In genomic region chr7:24968463-24968862, GRCm38 (mm10) we compare ENCODE assay signal across 25 mouse cellular contexts. TPM values are rescaled to one million over a fixed set of nuclear protein-coding genes. Genes with fewer than 3 reads are reported as not detected.
A peak's percentile ranks its signal among the peaks of the same experiment; 100 is the strongest.
DNase-seq lines count a peak whose midpoint lies in the region; ATAC-seq lines count a peak whose summit lies in the region.
"Had no signal": no experiment of that assay in that cellular context is flagged by ENCODE, and none has a peak within 500 bp of the region (broad histone marks: within the 10 kb centered on the region; RNA-seq: fewer than 3 reads in every experiment).

No protein-coding gene starts in this region.

- no peak overlapping the region for H3K4me2 ChIP-seq in midbrain, embryonic 11.5 days
- H3K4me2 ChIP-seq in midbrain, embryonic 13.5 days (replicated peaks), result no peak overlapping the region
- H3K4me2 ChIP-seq in intestine, embryonic 15.5 days (replicated peaks), result no peak overlapping the region
- H3K4me2 ChIP-seq: embryonic facial prominence, embryonic 15.5 days; heart, embryonic 13.5 days; hindbrain, embryonic 12.5 days had no signal

- 70% methylated on average over 6 of the region's 6 CpGs for WGBS in midbrain, embryonic 11.5 days
- WGBS in midbrain, embryonic 13.5 days, result 72% methylated on average over 6 of the region's 6 CpGs
- WGBS in intestine, embryonic 15.5 days, result 77% methylated on average over 6 of the region's 6 CpGs

- H3K36me3 ChIP-seq in midbrain, embryonic 11.5 days (ENCODE audit: control insufficient read depth, insufficient read depth, low read length), result no peaks in the 10 kb centered on the region; the same call in 1 of the 2 replicates
- peaks cover 9% of the 10 kb centered on the region for H3K36me3 ChIP-seq in midbrain, embryonic 13.5 days
- peaks cover 3% of the 10 kb centered on the region; the same call in 1 of the 2 replicates for H3K36me3 ChIP-seq in intestine, embryonic 15.5 days
- H3K36me3 ChIP-seq: forebrain, embryonic 10.5 days had no signal

- peaks cover 5% of the 10 kb centered on the region; the same call in 1 of the 2 replicates for H3K4me1 ChIP-seq in midbrain, embryonic 11.5 days (ENCODE audit: control insufficient read depth, insufficient read depth, low read length)
- H3K4me1 ChIP-seq in midbrain, embryonic 13.5 days (replicated peaks), result peaks cover 13% of the 10 kb centered on the region
- H3K4me1 ChIP-seq in intestine, embryonic 15.5 days (replicated peaks), result 0 out of 2 replicates have a peak, but pooled peaks cover 4% of the 10 kb centered on the region

- no peaks in the 10 kb centered on the region for H3K27me3 ChIP-seq in midbrain, embryonic 11.5 days (ENCODE audit: control insufficient read depth, insufficient read depth, low read length)
- no peaks in the 10 kb centered on the region for H3K27me3 ChIP-seq in midbrain, embryonic 13.5 days
- H3K27me3 ChIP-seq in intestine, embryonic 15.5 days (replicated peaks), result no peaks in the 10 kb centered on the region
- H3K27me3 ChIP-seq: embryonic facial prominence, embryonic 15.5 days; heart, embryonic 13.5 days; hindbrain, embryonic 12.5 days had no signal

- no peak for ATAC-seq in midbrain, embryonic 11.5 days (ENCODE audit: low FRiP score)
- no peak for ATAC-seq in midbrain, embryonic 13.5 days
- ATAC-seq in intestine, embryonic 15.5 days, result no peak
- ATAC-seq: CD4-positive, CD25-positive, alpha-beta regulatory T cell, adult 4 months; forebrain, embryonic 14.5 days; hindbrain, embryonic 16.5 days; inflammation-experienced regulatory T-cells, adult 6 months had no signal

- H3K9me3 ChIP-seq in midbrain, embryonic 11.5 days (ENCODE audit: control insufficient read depth, low read length), result no peaks in the 10 kb centered on the region
- H3K9me3 ChIP-seq in midbrain, embryonic 13.5 days, result no peaks in the 10 kb centered on the region
- H3K9me3 ChIP-seq in intestine, embryonic 15.5 days, result no peaks in the 10 kb centered on the region
- H3K9me3 ChIP-seq: embryonic facial prominence, embryonic 15.5 days; forebrain, embryonic 10.5 days; heart, embryonic 13.5 days; hindbrain, embryonic 12.5 days had no signal

- DNase-seq in cerebellum, adult 8-10 months, result peak; percentile 45
- DNase-seq in cerebellum, adult 9-10 months, result no peak
- DNase-seq in midbrain, embryonic 11.5 days (ENCODE audit: low spot score, missing footprints), result peak; percentile 82
- peak; percentile 24 for DNase-seq in NIH3T3 (ENCODE audit: low read depth)
- DNase-seq in urinary bladder, postnatal 36 days (ENCODE audit: low spot score in 2 of 2), result no peak
- DNase-seq: adrenal gland, adult 2 months; adrenal gland, postnatal 25 days; B cell, adult 2 months; embryo, embryonic 11 days; gastrocnemius, postnatal 36 days; heart, postnatal 4 days; kidney, adult 11 months; kidney, adult 9 months had no signal

- H3K27ac ChIP-seq in midbrain, embryonic 11.5 days (ENCODE audit: low read depth, low read length), result no peak overlapping the region
- H3K27ac ChIP-seq in midbrain, embryonic 13.5 days, result no peak overlapping the region
- no peak overlapping the region for H3K27ac ChIP-seq in intestine, embryonic 15.5 days
- H3K27ac ChIP-seq: embryonic facial prominence, embryonic 15.5 days; forebrain, embryonic 10.5 days; heart, embryonic 13.5 days; hindbrain, embryonic 12.5 days had no signal

- no peak overlapping the region for H3K9ac ChIP-seq in midbrain, embryonic 11.5 days (ENCODE audit: low read length)
- H3K9ac ChIP-seq in midbrain, embryonic 13.5 days (replicated peaks), result no peak overlapping the region
- no peak overlapping the region for H3K9ac ChIP-seq in intestine, embryonic 15.5 days
- H3K9ac ChIP-seq: embryonic facial prominence, embryonic 15.5 days; heart, embryonic 13.5 days; hindbrain, embryonic 12.5 days had no signal

- H3K4me3 ChIP-seq in midbrain, embryonic 11.5 days (ENCODE audit: low read depth, low read length), result no peak overlapping the region
- no peak overlapping the region for H3K4me3 ChIP-seq in midbrain, embryonic 13.5 days (replicated peaks)
- H3K4me3 ChIP-seq in intestine, embryonic 15.5 days (replicated peaks), result no peak overlapping the region
- H3K4me3 ChIP-seq: embryonic facial prominence, embryonic 15.5 days; erythroblast, embryonic 14.5 days; forebrain, embryonic 10.5 days; heart, embryonic 13.5 days; hindbrain, embryonic 12.5 days had no signal

RNA-seq across cellular contexts. Expression of gene Rabac1, which starts 4.1 kb away (rescaled TPM):
- polyA plus RNA-seq in midbrain, embryonic 11.5 days (2014; fragmentation: Nextera tagmentation; extraction: Ambion mirVana), result 108 and 110 TPM in 2 replicates
- polyA plus RNA-seq in midbrain, embryonic 13.5 days (2015; fragmentation: Nextera tagmentation; extraction: Ambion mirVana), result 171 and 176 TPM in 2 replicates
- 123 and 157 TPM in 2 replicates for polyA plus RNA-seq in intestine, embryonic 15.5 days (2015; fragmentation: Nextera tagmentation; extraction: Ambion mirVana)

RNA-seq across cellular contexts. Expression of gene Gm4881, which starts 24.2 kb away (rescaled TPM):
- 2.0 and 2.2 TPM in 2 replicates for polyA plus RNA-seq in midbrain, embryonic 11.5 days (2014; fragmentation: Nextera tagmentation; extraction: Ambion mirVana)
- 5.7 and 6.4 TPM in 2 replicates for polyA plus RNA-seq in midbrain, embryonic 13.5 days (2015; fragmentation: Nextera tagmentation; extraction: Ambion mirVana)
- polyA plus RNA-seq in intestine, embryonic 15.5 days (2015; fragmentation: Nextera tagmentation; extraction: Ambion mirVana), result not detected in 2 replicates
- polyA plus RNA-seq: adrenal gland, adult 2 months; CD4-positive, CD25-positive, alpha-beta regulatory T cell, adult 4 months; embryonic facial prominence, embryonic 15.5 days; erythroblast, embryonic 14.5 days; forebrain, embryonic 10.5 days; heart, embryonic 13.5 days; heart, postnatal 0 days; inflammation-experienced regulatory T-cells, adult 6 months had no signal

RNA-seq across cellular contexts. Expression of gene Atp1a3, which starts 37.3 kb away (rescaled TPM):
- polyA plus RNA-seq in midbrain, embryonic 11.5 days (2014; fragmentation: Nextera tagmentation; extraction: Ambion mirVana), result 34.4 and 36.0 TPM in 2 replicates
- polyA plus RNA-seq in midbrain, embryonic 13.5 days (2015; fragmentation: Nextera tagmentation; extraction: Ambion mirVana), result 189 and 195 TPM in 2 replicates
- 3.8 TPM in 2 replicates for polyA plus RNA-seq in intestine, embryonic 15.5 days (2015; fragmentation: Nextera tagmentation; extraction: Ambion mirVana)

Comparison
In these comparisons a context has a peak if more than half of its experiments do, and no peak if none do; other contexts are left out.
1. DNase-seq: peak in cerebellum, adult 8-10 months (single experiment), midbrain, embryonic 11.5 days (single experiment) and NIH3T3 (single experiment); none in cerebellum, adult 9-10 months (single experiment) and urinary bladder, postnatal 36 days (0 of 2).